In genomic region chr3:51748436-51749376, GRCm38 (mm10) we compare ENCODE assay signal across 8 mouse cellular contexts.
DNase-seq lines count a peak whose midpoint lies in the region; ATAC-seq and TF ChIP-seq lines count a peak whose summit lies in the region.

No protein-coding gene starts in this region.

- H3K9me3 ChIP-seq in neural tube, embryonic 11.5 days (ENCODE audit: control insufficient read depth, low read length) = no peaks in the 10 kb centered on the region
- H3K9me3 ChIP-seq in hindbrain, embryonic 15.5 days = no peaks in the 10 kb centered on the region

- no peaks in the 10 kb centered on the region for H3K36me3 ChIP-seq in neural tube, embryonic 11.5 days (ENCODE audit: control insufficient read depth, insufficient read depth, low read length)
- H3K36me3 ChIP-seq in hindbrain, embryonic 15.5 days = no peaks in the 10 kb centered on the region
- no peaks in the 10 kb centered on the region for H3K36me3 ChIP-seq in thymus, adult 2 months (ENCODE audit: control insufficient read depth, insufficient read depth, low read length)

- H3K4me3 ChIP-seq in gastrocnemius, adult 2 months = no peak overlapping the region
- no peak overlapping the region for H3K4me3 ChIP-seq in neural tube, embryonic 11.5 days (ENCODE audit: low read depth, low read length)
- no peak overlapping the region for H3K4me3 ChIP-seq in hindbrain, embryonic 15.5 days
- H3K4me3 ChIP-seq in olfactory bulb, adult 2 months (ENCODE audit: insufficient read depth, low read depth, low read length) = no peak overlapping the region
- H3K4me3 ChIP-seq in thymus, adult 2 months (ENCODE audit: control insufficient read depth, insufficient read depth, low read length) = no peak overlapping the region

- DNase-seq in gastrocnemius, adult 2 months = peak; percentile 58
- no peak for DNase-seq in gastrocnemius, postnatal 10 days
- peak; percentile 30 for DNase-seq in neural tube, embryonic 11.5 days (ENCODE audit: low spot score)
- no peak for DNase-seq in neural tube, embryonic 10.5 days (ENCODE audit: extremely low spot score, low spot score)
- DNase-seq in thymus, adult 2 months = no peak
- no peak for DNase-seq in urinary bladder, adult 18-20 months (ENCODE audit: low spot score in 2 of 2)

- H3K4me1 ChIP-seq in neural tube, embryonic 11.5 days (ENCODE audit: control insufficient read depth, insufficient read depth, low read length) = peaks cover 18% of the 10 kb centered on the region
- H3K4me1 ChIP-seq in hindbrain, embryonic 15.5 days (replicated peaks) = peaks cover 36% of the 10 kb centered on the region
- H3K4me1 ChIP-seq in olfactory bulb, adult 2 months (ENCODE audit: control insufficient read depth, insufficient read depth, low read length) = peaks cover 25% of the 10 kb centered on the region
- peaks cover 17% of the 10 kb centered on the region for H3K4me1 ChIP-seq in thymus, adult 2 months (replicated peaks; ENCODE audit: control insufficient read depth, insufficient read depth, low read length)

- 0 out of 2 replicates have a peak, but pooled peaks have one; percentile 11 for ATAC-seq in neural tube, embryonic 11.5 days (ENCODE audit: insufficient read depth, low FRiP score, low TSS enrichment)
- ATAC-seq in hindbrain, embryonic 15.5 days (ENCODE audit: low FRiP score, low read depth) = peak; percentile 29; the same call in 1 of the 2 replicates

- 71% methylated on average over 17 of the region's 17 CpGs for WGBS in neural tube, embryonic 11.5 days
- 48% methylated on average over 17 of the region's 17 CpGs for WGBS in hindbrain, embryonic 15.5 days
- 67% methylated on average over 17 of the region's 17 CpGs for WGBS in olfactory bulb, adult 2 months
- WGBS in thymus, adult 2 months = 94% methylated on average over 17 of the region's 17 CpGs

- intact Hi-C loops in gastrocnemius, adult 2 months (cut with DNase I) = loop anchor here (2.0 kb wide), 1 partner anchor 40 kb away; no protein-coding TSS in a partner anchor

- H3K27ac ChIP-seq in gastrocnemius, adult 2 months = peak overlapping the region; percentile 72
- peak overlapping the region; percentile 85 for H3K27ac ChIP-seq in neural tube, embryonic 11.5 days (ENCODE audit: low read depth, low read length)
- H3K27ac ChIP-seq in hindbrain, embryonic 15.5 days (replicated peaks) = peak overlapping the region; percentile 82
- H3K27ac ChIP-seq in olfactory bulb, adult 2 months (ENCODE audit: insufficient read depth, low read depth, low read length) = peak overlapping the region; percentile 68
- H3K27ac ChIP-seq in thymus, adult 2 months (ENCODE audit: control insufficient read depth, insufficient read depth, low read length) = no peak overlapping the region

- no peak for TF ChIP-seq POLR2A in olfactory bulb, adult 2 months (IDR thresholded peaks at IDR 0.05; ENCODE audit: insufficient read depth, low read depth, low read length)
- no peak for TF ChIP-seq POLR2A in thymus, adult 2 months (IDR thresholded peaks at IDR 0.05; ENCODE audit: control insufficient read depth, extremely low read depth, insufficient read depth, low read length, poor library complexity)

- H3K9ac ChIP-seq in neural tube, embryonic 11.5 days (ENCODE audit: low read length) = no peak overlapping the region
- H3K9ac ChIP-seq in hindbrain, embryonic 15.5 days = no peak overlapping the region

- H3K27me3 ChIP-seq in neural tube, embryonic 11.5 days (ENCODE audit: control insufficient read depth, insufficient read depth, low read length) = no peaks in the 10 kb centered on the region
- H3K27me3 ChIP-seq in hindbrain, embryonic 15.5 days = no peaks in the 10 kb centered on the region
- H3K27me3 ChIP-seq in thymus, adult 2 months (ENCODE audit: control insufficient read depth, insufficient read depth, low read length) = no peaks in the 10 kb centered on the region

- no peak for TF ChIP-seq CTCF in gastrocnemius, adult 2 months (IDR thresholded peaks at IDR 0.05)
- TF ChIP-seq CTCF in olfactory bulb, adult 2 months (IDR thresholded peaks at IDR 0.05; ENCODE audit: insufficient read depth, low read depth, low read length) = no peak
- TF ChIP-seq CTCF in thymus, adult 2 months (IDR thresholded peaks at IDR 0.05; ENCODE audit: borderline replicate concordance, control insufficient read depth, extremely low read depth, insufficient read depth, low read length, poor library complexity) = no peak

- no peak overlapping the region for H3K4me2 ChIP-seq in neural tube, embryonic 11.5 days (ENCODE audit: low read depth)
- no peak overlapping the region for H3K4me2 ChIP-seq in hindbrain, embryonic 15.5 days

Comparison
In these comparisons a context has a peak if more than half of its experiments do, and no peak if none do; other contexts are left out.
1. DNase-seq: peak in gastrocnemius, adult 2 months (single experiment) and neural tube, embryonic 11.5 days (single experiment); none in gastrocnemius, postnatal 10 days (single experiment), neural tube, embryonic 10.5 days (single experiment), thymus, adult 2 months (single experiment) and urinary bladder, adult 18-20 months (0 of 2).